Mouse (Mus musculus): Measurements from ENCODE around the gene Ankrd39. TPM values are rescaled to one million over a fixed set of nuclear protein-coding genes. Genes with fewer than 3 reads are reported as not detected.

Ankrd39 gene
- polyA plus RNA-seq, 1 experiment from 2014 or later, result 7.2 TPM

DNA sequence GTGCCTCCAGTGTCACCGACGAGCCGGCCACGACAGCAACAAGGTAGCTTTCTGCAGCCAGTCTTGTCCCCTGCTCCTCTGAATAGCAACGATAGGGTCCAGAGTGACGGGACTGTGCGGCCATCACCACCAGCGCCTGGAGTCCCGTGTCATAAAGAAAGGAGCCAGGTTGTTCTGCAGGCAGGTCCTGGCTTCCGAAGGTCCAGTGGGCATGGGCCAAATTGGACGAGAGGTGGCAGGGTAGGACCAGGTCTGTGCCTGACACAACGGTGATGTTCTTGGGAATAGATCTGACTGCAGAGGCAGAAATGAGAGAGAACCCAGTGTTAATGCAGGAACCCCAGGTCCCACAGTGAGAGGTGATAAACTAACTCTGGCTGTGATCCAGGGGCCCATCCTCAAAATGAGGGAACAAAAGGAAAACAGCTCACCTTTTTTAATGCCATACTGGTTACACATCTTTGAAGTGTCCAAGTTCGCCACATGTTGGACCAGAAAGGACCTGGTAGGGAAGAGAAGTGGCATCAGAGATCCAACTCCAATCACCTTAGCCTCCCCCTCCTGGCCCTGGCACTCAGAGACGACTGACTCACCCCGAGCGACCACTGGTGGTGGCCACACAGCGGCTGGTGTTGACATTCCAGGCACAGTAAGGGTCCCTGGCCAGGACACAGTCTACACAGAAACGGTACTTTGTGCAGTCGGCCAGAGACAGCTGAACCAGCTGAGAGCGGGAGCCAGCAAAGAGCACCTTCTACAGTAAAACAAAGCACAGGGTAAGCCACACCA lies 3.0 kb upstream of the Ankrd39 start:
- 77% methylated on average over 20 of the region's 20 CpGs for WGBS (ENCODE audit: insufficient replicate concordance)

DNA sequence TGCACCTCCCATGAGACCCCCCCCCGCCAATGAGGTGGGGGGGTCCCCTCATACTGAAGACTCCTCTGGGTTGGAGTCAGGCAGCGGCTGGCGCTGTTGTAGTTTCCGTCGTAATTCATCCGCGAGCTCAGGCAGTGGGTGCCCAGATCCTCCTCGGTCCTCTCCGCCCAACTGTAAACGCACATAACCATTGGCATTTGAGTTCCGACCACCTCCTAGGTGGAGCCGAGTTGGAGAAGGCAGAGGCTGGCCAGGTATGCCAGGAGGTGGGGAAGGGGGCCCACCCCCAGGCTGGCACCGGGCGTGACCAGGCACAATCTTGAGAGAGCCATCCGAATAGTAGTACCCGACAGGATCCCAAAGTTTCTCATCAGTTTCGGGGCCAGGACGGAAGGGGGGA lies 2.2 kb upstream of the Ankrd39 start:
- Histone ChIP-seq H3K36me3 (peaks cover 35% of the 10 kb centered on the region), H3K27ac (no peak overlapping the region), H3K4me2 (no peak overlapping the region), H3K4me1 (replicated peaks) (peaks cover 23% of the 10 kb centered on the region), H3K9me3 (replicated peaks) (no peaks in the 10 kb centered on the region), H3K4me3 (replicated peaks) (no peak overlapping the region), H3K27me3 (peaks cover 10% of the 10 kb centered on the region), H3K9ac (no peak overlapping the region)
- WGBS (ENCODE audit: insufficient replicate concordance), result 79% methylated on average over 18 of the region's 18 CpGs
- ATAC-seq (ENCODE audit: low read depth), result no peak
- DNase-seq, result no peak

More for the DNA sequence above, 3.0 kb upstream of the Ankrd39 start:
- Histone ChIP-seq H3K9ac (no peak overlapping the region), H3K4me3 (replicated peaks) (no peak overlapping the region), H3K27me3 (peaks cover 18% of the 10 kb centered on the region), H3K4me1 (replicated peaks) (peaks cover 31% of the 10 kb centered on the region), H3K27ac (no peak overlapping the region), H3K36me3 (peaks cover 35% of the 10 kb centered on the region), H3K9me3 (replicated peaks) (no peaks in the 10 kb centered on the region), H3K4me2 (no peak overlapping the region)
- no peak for ATAC-seq (ENCODE audit: low read depth)
- DNase-seq, result no peak

DNA sequence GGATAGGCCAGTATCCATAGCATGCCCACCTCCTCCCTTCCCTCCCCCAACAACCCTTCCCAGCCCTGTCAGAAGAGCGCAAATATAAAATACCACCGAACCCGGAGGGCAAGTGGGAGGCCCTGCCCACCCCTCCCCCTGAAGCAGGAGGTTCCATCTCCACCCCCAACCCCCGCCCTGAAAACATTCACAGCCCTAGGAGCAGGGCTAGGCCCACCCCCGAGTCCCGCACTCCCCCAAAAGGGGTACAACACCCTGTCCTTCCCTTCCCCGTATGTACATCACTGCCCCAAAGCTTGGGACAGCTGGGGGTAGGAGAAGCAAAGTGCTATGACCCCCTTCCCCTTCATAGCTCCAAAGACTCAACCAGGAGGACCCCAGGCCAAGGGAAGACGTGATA lies 1.5 kb upstream of the Ankrd39 start:
- H3K4me3 ChIP-seq (replicated peaks), result no peak overlapping the region
- H3K4me1 ChIP-seq (replicated peaks), result peaks cover 20% of the 10 kb centered on the region
- peaks cover 32% of the 10 kb centered on the region for H3K36me3 ChIP-seq
- no peak overlapping the region for H3K9ac ChIP-seq
- H3K27me3 ChIP-seq, result peaks cover 3% of the 10 kb centered on the region; the same call in 1 of the 2 replicates
- DNase-seq (no peak), ATAC-seq (ENCODE audit: low read depth) (no peak)
- no peak overlapping the region for H3K4me2 ChIP-seq
- H3K9me3 ChIP-seq (replicated peaks), result no peaks in the 10 kb centered on the region
- no peak overlapping the region for H3K27ac ChIP-seq
- 68% methylated on average over 8 of the region's 8 CpGs for WGBS (ENCODE audit: insufficient replicate concordance)

DNA sequence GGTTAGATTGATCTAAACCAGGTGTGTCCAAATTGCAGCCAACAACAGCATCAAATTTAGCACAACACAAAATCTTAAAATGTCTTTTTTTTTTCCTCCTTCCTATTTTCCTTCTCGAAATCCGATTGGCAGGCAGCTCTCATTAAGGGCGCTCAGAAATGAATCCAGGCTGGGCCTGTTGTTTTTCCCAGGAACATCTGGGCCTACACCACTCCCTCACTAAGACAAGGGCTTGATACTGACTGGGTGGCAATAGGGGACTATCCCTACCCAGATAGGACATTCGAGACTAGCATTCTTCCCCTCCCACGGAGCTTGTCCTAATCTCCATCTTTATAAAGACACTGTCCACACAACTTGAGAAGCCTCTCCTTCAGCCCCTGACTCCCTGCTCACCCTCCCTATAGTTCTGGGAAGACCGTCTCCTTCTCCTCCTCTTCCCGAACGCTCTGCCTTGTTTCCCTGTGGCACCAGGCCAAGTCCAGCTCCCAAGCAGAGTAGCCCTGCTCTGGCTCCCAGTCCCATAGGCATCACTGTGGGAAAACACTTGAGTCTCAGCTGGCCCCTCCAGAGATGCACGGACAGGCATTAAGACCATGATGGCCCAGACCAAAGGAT lies 845 bp upstream of the Ankrd39 start:
- 60% methylated on average over 9 of the region's 9 CpGs for WGBS (ENCODE audit: insufficient replicate concordance)
- H3K9ac ChIP-seq, result no peak overlapping the region
- peaks cover 26% of the 10 kb centered on the region for H3K36me3 ChIP-seq
- no peak overlapping the region for H3K4me3 ChIP-seq (replicated peaks)
- H3K9me3 ChIP-seq (replicated peaks), result no peaks in the 10 kb centered on the region
- H3K4me2 ChIP-seq, result 0 out of 2 replicates have a peak overlapping the region, but pooled peaks have one; percentile 77
- H3K27ac ChIP-seq, result no peak overlapping the region
- no peaks in the 10 kb centered on the region for H3K27me3 ChIP-seq
- DNase-seq (no peak), ATAC-seq (ENCODE audit: low read depth) (no peak)
- H3K4me1 ChIP-seq (replicated peaks), result peaks cover 20% of the 10 kb centered on the region

DNA sequence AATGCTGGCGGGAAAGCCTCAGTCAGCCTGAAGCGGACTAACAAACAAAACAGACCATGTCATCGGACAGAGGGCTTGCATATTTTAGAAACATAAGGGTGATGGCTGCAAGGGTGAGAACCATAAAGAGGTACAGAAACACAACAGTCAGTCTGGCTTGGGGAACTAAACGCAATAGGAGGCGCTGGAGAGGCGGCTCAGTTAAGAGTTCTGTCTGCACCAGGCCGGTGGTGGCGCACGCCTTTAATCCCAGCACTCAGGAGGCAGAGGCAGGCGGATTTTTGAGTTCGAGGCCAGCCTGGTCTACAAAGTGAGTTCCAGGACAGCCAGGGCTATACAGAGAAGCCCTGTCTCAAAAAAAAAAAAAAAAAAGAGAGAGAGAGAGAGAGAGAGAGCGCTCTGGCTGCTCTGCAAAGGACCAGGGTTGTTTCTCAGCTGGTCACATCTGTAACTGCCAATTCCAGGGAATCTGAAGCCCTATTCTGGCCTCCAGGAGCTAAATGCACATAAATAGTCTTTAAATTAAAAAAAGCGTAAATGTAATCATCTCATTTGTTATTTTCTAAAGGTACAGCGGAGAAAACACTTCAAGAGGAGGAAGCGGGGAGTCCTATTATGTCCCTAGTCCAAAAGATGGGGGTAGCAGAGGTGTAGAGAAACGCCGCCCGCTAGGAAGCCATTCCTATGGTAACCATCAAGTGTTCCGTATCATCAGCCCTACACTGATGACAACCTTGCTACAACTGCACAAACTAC lies 1.2 kb downstream of the Ankrd39 start:
- WGBS (ENCODE audit: insufficient replicate concordance), result 52% methylated on average over 19 of the region's 19 CpGs
- Histone ChIP-seq H3K27ac (no peak overlapping the region), H3K9ac (peak overlapping the region; percentile 74), H3K27me3 (no peaks in the 10 kb centered on the region), H3K4me1 (replicated peaks) (peaks cover 20% of the 10 kb centered on the region), H3K9me3 (replicated peaks) (no peaks in the 10 kb centered on the region), H3K36me3 (peaks cover 29% of the 10 kb centered on the region), H3K4me3 (replicated peaks) (peak overlapping the region; percentile 70), H3K4me2 (peak overlapping the region; percentile 77)
- no peak for ATAC-seq (ENCODE audit: low read depth)
- no peak for DNase-seq

DNA sequence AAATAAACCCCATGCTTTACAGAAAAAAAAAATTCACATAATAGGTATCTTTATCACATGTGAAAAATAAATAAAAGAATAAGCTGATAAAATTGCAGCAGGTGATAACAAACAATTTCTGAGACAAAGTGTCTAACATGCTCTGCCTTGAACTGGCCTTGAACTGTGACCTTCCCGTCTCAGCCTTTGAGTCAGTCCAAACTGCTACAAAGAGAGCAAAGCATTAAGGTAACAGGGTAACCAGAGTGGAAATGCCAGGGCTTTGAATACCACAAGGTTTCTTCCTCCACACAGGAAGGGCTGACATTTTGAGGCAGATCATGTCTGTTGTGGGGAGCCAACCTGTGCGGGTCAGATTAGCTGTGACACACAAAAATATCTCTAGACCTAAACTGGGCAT lies 1.9 kb downstream of the Ankrd39 start:
- H3K9ac ChIP-seq, result no peak overlapping the region
- H3K9me3 ChIP-seq (replicated peaks), result no peaks in the 10 kb centered on the region
- WGBS (ENCODE audit: insufficient replicate concordance), result 43% methylated on average over 2 of the region's 2 CpGs
- H3K4me3 ChIP-seq (replicated peaks), result no peak overlapping the region
- H3K36me3 ChIP-seq, result peaks cover 27% of the 10 kb centered on the region
- peaks cover 20% of the 10 kb centered on the region for H3K4me1 ChIP-seq (replicated peaks)
- DNase-seq, result no peak
- H3K27ac ChIP-seq, result no peak overlapping the region
- H3K27me3 ChIP-seq, result no peaks in the 10 kb centered on the region
- no peak for ATAC-seq (ENCODE audit: low read depth)
- H3K4me2 ChIP-seq, result peak overlapping the region; percentile 77

DNA sequence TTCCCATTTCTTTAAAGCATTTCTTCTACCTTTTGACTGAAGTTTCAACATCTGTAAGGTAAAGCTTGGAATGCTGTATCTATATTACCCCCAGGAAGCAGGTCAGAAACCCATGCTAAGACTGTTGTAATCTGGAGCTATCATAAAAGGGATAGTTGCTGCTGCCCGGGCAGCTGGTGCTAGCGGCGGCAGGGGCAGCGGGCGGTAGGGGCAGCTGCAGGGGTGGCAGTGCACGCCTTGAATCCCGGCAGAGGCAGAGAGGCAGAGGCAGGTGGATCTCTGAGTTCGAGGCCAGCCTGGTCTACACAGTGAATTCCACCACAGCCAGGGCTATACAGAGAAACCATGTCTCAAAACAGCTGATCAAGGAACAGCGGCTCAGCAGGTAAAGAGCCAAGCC lies 4.3 kb downstream of the Ankrd39 start:
- 88% methylated on average over 9 of the region's 9 CpGs for WGBS (ENCODE audit: insufficient replicate concordance)
- Histone ChIP-seq H3K4me1 (replicated peaks) (peaks cover 25% of the 10 kb centered on the region), H3K27me3 (no peaks in the 10 kb centered on the region), H3K4me3 (replicated peaks) (no peak overlapping the region), H3K4me2 (no peak overlapping the region), H3K9me3 (replicated peaks) (no peaks in the 10 kb centered on the region), H3K36me3 (peaks cover 25% of the 10 kb centered on the region), H3K9ac (no peak overlapping the region), H3K27ac (no peak overlapping the region)
- DNase-seq (no peak), ATAC-seq (ENCODE audit: low read depth) (no peak)

DNA sequence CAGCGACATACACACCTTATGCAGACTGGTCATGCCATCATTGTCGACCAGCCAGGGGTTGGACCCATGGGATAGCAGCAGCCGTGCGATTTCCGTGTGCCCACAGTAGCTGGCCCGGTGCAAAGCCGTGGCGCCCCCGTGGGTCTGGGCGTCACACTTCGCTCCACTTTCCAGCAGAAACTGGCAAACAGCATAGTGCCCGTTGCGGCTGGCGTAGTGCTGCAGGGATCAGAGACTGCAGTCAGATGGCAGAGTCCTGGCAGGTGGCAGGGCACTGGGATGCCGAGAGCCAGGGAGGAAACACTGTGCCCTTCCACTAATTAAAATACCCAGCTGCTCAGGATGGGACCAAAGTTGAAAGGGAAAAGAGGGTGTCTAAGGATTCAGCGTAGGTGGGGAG lies 5.4 kb downstream of the Ankrd39 start:
- no peak for DNase-seq
- H3K4me3 ChIP-seq (replicated peaks), result no peak overlapping the region
- H3K9me3 ChIP-seq (replicated peaks), result no peaks in the 10 kb centered on the region
- no peak for ATAC-seq (ENCODE audit: low read depth)
- H3K36me3 ChIP-seq, result peaks cover 25% of the 10 kb centered on the region
- peaks cover 20% of the 10 kb centered on the region for H3K4me1 ChIP-seq (replicated peaks)
- H3K4me2 ChIP-seq, result no peak overlapping the region
- no peaks in the 10 kb centered on the region for H3K27me3 ChIP-seq
- 87% methylated on average over 16 of the region's 16 CpGs for WGBS (ENCODE audit: insufficient replicate concordance)
- no peak overlapping the region for H3K9ac ChIP-seq
- no peak overlapping the region for H3K27ac ChIP-seq

DNA sequence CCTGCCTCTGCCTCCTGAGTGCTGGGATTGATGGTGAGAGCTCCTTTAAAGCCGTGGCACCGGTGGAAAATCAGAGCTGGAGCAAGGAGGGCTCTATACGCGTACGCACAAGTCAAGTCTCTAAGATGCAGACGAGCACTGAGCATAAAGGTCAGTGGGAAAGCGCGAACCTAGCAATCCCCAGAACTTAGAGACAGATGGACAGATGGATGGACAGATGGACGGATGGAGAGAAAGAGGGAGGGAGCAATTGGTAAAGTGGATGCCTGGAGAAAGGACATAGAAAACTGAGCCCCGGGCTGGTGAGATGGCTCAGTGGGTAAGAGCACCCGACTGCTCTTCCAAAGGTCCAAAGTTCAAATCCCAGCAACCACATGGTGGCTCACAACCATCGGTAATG lies 6.4 kb downstream of the Ankrd39 start:
- Histone ChIP-seq H3K4me2 (no peak overlapping the region), H3K36me3 (peaks cover 25% of the 10 kb centered on the region), H3K27ac (no peak overlapping the region), H3K9me3 (replicated peaks) (no peaks in the 10 kb centered on the region), H3K27me3 (no peaks in the 10 kb centered on the region), H3K9ac (no peak overlapping the region), H3K4me1 (replicated peaks) (peaks cover 15% of the 10 kb centered on the region), H3K4me3 (replicated peaks) (no peak overlapping the region)
- 85% methylated on average over 12 of the region's 12 CpGs for WGBS (ENCODE audit: insufficient replicate concordance)
- ATAC-seq (ENCODE audit: low read depth) (no peak), DNase-seq (no peak)

DNA sequence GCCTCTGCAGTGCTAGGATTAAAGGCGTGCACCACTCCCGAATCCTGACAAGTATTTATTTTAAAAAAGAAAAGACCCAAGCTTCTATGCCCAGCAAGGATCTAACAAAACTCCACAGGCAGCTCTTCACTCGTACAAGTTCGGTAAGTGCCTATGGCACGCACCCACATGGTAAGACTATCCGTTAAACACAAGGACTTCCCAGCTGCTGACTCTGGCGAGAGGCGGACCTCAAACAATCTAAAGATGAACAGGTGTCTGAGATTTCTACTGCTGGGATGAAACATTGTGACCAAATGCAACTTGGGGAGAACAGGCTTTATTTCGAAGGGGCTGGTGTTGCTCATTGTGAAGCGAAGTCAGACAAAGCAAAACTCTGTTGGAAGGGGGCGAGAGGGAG lies 7.1 kb downstream of the Ankrd39 start:
- no peaks in the 10 kb centered on the region for H3K27me3 ChIP-seq
- H3K36me3 ChIP-seq, result peaks cover 25% of the 10 kb centered on the region
- no peak overlapping the region for H3K4me2 ChIP-seq
- no peak overlapping the region for H3K27ac ChIP-seq
- 79% methylated on average over 11 of the region's 11 CpGs for WGBS (ENCODE audit: insufficient replicate concordance)
- no peak overlapping the region for H3K9ac ChIP-seq
- no peaks in the 10 kb centered on the region for H3K9me3 ChIP-seq (replicated peaks)
- H3K4me1 ChIP-seq (replicated peaks), result 0 out of 2 replicates have a peak, but pooled peaks cover 10% of the 10 kb centered on the region
- ATAC-seq (ENCODE audit: low read depth) (no peak), DNase-seq (no peak)
- no peak overlapping the region for H3K4me3 ChIP-seq (replicated peaks)

DNA sequence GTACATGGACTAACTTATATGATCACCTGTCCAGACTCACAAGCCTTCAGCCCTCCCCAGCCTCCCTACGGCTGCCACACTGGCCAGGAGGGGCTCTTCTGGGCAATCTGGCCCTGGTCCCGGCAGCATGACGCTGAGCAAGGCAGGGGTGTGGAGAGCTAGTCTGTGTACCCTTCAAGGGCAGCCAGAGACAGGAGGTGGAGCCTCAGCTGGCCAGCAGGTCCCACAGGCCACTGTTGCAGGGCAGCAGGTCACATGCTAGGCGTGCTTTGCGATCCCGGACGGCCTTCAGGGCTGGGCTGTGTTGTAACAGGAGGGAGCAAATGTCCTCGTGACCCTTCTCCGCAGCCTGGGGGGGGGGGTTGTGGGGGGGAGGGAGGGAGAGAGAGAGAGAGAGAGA lies 8.1 kb downstream of the Ankrd39 start, which contains the start of gene Gm42417:
TSS of gene Gm42417 (minus strand) at position 244 of the 400 bp plus-strand sequence.
- no peak within 1 kb of the TSS for H3K9ac ChIP-seq
- no peaks in the 10 kb centered on the region for H3K9me3 ChIP-seq (replicated peaks)
- H3K27me3 ChIP-seq, result no peaks in the 10 kb centered on the region
- H3K27ac ChIP-seq, result peak within 1 kb of the TSS; percentile 37; the same call in 1 of the 2 replicates
- H3K4me2 ChIP-seq, result no peak within 1 kb of the TSS
- H3K4me3 ChIP-seq (replicated peaks), result no peak within 1 kb of the TSS
- H3K36me3 ChIP-seq, result peaks cover 25% of the 10 kb centered on the region
- 75% methylated on average over 9 of the region's 9 CpGs for WGBS (ENCODE audit: insufficient replicate concordance)
- ATAC-seq (ENCODE audit: low read depth) (peak; percentile 77), DNase-seq (no peak)
- peaks cover 13% of the 10 kb centered on the region; the same call in 1 of the 2 replicates for H3K4me1 ChIP-seq (replicated peaks)

Measured in liver, embryonic 13.5 days (tissue).